Mouse (Mus musculus) heart, embryonic 13.5 days (tissue): Measurements from ENCODE around the gene Lsamp. TPM values are rescaled to one million over a fixed set of nuclear protein-coding genes. Genes with fewer than 3 reads are reported as not detected.

Experiments
- ATAC-seq: fragments of 200-750 bp; cut with Nextera tagmentation; 2 replicates; pipeline ENCODE4 v1.8.0; 2017; ENCODE audit warnings: moderate TSS enrichment; ENCODE audit not compliant: insufficient number of reproducible peaks, low FRiP score, low TSS enrichment; ENCODE audit errors: extremely low read depth
- H3K27ac ChIP-seq: fragments of 300-500 bp; sonication (generic); replicated peaks from 2 replicates; pipeline ENCODE4 v1.5.1; 2015; ENCODE audit warnings: moderate library complexity, mild to moderate bottlenecking, inconsistent platforms
- H3K27me3 ChIP-seq: fragments of 300-500 bp; sonication (generic); replicated peaks from 2 replicates; pipeline ENCODE4 v1.6.1; 2015; ENCODE audit warnings: mild to moderate bottlenecking, inconsistent platforms
- H3K36me3 ChIP-seq: fragments of 300-500 bp; sonication (generic); 2 replicates; pipeline ENCODE4 v1.6.1; 2015; ENCODE audit warnings: mild to moderate bottlenecking, inconsistent platforms
- H3K4me1 ChIP-seq: fragments of 300-500 bp; sonication (generic); 2 replicates; pipeline ENCODE4 v1.6.1; 2015; ENCODE audit warnings: inconsistent platforms
- H3K4me2 ChIP-seq: fragments of 300-500 bp; sonication (generic); 2 replicates; pipeline ENCODE4 v1.6.1; 2015; ENCODE audit warnings: inconsistent platforms, mild to moderate bottlenecking, moderate library complexity
- H3K4me3 ChIP-seq: fragments of 300-500 bp; sonication (generic); 2 replicates; pipeline ENCODE4 v1.5.1; 2015; ENCODE audit warnings: moderate library complexity, mild to moderate bottlenecking, inconsistent platforms
- H3K9ac ChIP-seq: fragments of 300-500 bp; sonication (generic); 2 replicates; pipeline ENCODE4 v1.6.1; 2015; ENCODE audit warnings: inconsistent platforms, mild to moderate bottlenecking, moderate library complexity
- H3K9me3 ChIP-seq: fragments of 300-500 bp; sonication (generic); 2 replicates; pipeline ENCODE4 v1.6.1; 2016; ENCODE audit warnings: inconsistent platforms
- WGBS: fragments of 180-500 bp; shearing (Covaris S2); methylation state at CpG from one replicate; pipeline ENCODE4 v1.1.7; 2015; ENCODE audit warnings: mixed read lengths; 5-methylcytosine and 5-hydroxymethylcytosine counted together
- polyA plus RNA-seq: library from polyadenylated mRNA; unstranded; fragments of >200 nt; fragmentation: Nextera tagmentation; extraction: Ambion mirVana; gene quantifications from 2 replicates; pipeline ENCODE4 v1.2.1, GENCODE M21; 2015

The Lsamp gene
- polyA plus RNA-seq, 1 experiment from 2014 or later = 1.1 TPM

GRCm38 (mm10) chr16:42121788-42122187 lies 2137.6 kb downstream of the Lsamp start:
- Histone ChIP-seq H3K4me1 (no peaks in the 10 kb centered on the region), H3K27me3 (no peaks in the 10 kb centered on the region), H3K9ac (no peak overlapping the region), H3K27ac (no peak overlapping the region), H3K9me3 (no peaks in the 10 kb centered on the region), H3K4me2 (no peak overlapping the region), H3K36me3 (no peaks in the 10 kb centered on the region), H3K4me3 (no peak overlapping the region)
- WGBS = 90% methylated on average over 6 of the region's 6 CpGs
- no peak for ATAC-seq

GRCm38 (mm10) chr16:42123826-42124225 lies 2139.7 kb downstream of the Lsamp start:
- Histone ChIP-seq H3K9ac (no peak overlapping the region), H3K27ac (no peak overlapping the region), H3K4me2 (no peak overlapping the region), H3K4me1 (no peaks in the 10 kb centered on the region), H3K9me3 (no peaks in the 10 kb centered on the region), H3K4me3 (no peak overlapping the region), H3K36me3 (no peaks in the 10 kb centered on the region), H3K27me3 (no peaks in the 10 kb centered on the region)
- no peak for ATAC-seq
- 62% methylated on average over 4 of the region's 4 CpGs for WGBS

GRCm38 (mm10) chr16:42126061-42126460 lies 2141.9 kb downstream of the Lsamp start:
- Histone ChIP-seq H3K27ac (no peak overlapping the region), H3K4me2 (no peak overlapping the region), H3K9ac (no peak overlapping the region), H3K27me3 (no peaks in the 10 kb centered on the region), H3K9me3 (no peaks in the 10 kb centered on the region), H3K4me1 (no peaks in the 10 kb centered on the region), H3K4me3 (no peak overlapping the region), H3K36me3 (no peaks in the 10 kb centered on the region)
- no peak for ATAC-seq
- WGBS = 61% methylated on average over 2 of the region's 2 CpGs

GRCm38 (mm10) chr16:42147164-42147563 lies 2163.0 kb downstream of the Lsamp start:
- WGBS = 76% methylated on average over 6 of the region's 6 CpGs

GRCm38 (mm10) chr16:42149216-42149942 lies 2165.2 kb downstream of the Lsamp start:
- no peak overlapping the region for H3K4me3 ChIP-seq
- H3K4me2 ChIP-seq = no peak overlapping the region
- H3K27ac ChIP-seq = no peak overlapping the region
- H3K9ac ChIP-seq = no peak overlapping the region
- 63% methylated on average over 6 of the region's 6 CpGs for WGBS
- H3K27me3 ChIP-seq = no peaks in the 10 kb centered on the region
- no peak for ATAC-seq
- H3K4me1 ChIP-seq = peaks cover 17% of the 10 kb centered on the region
- no peaks in the 10 kb centered on the region for H3K9me3 ChIP-seq
- no peaks in the 10 kb centered on the region for H3K36me3 ChIP-seq

More at GRCm38 (mm10) chr16:42147164-42147563, 2163.0 kb downstream of the Lsamp start:
- Histone ChIP-seq H3K27ac (no peak overlapping the region), H3K4me1 (peaks cover 8% of the 10 kb centered on the region), H3K36me3 (no peaks in the 10 kb centered on the region), H3K9me3 (no peaks in the 10 kb centered on the region), H3K27me3 (no peaks in the 10 kb centered on the region), H3K4me3 (no peak overlapping the region), H3K4me2 (no peak overlapping the region), H3K9ac (no peak overlapping the region)
- no peak for ATAC-seq

GRCm38 (mm10) chr16:42152640-42153039 lies 2168.5 kb downstream of the Lsamp start:
- no peak for ATAC-seq
- Histone ChIP-seq H3K9ac (no peak overlapping the region), H3K27ac (no peak overlapping the region), H3K4me1 (peaks cover 17% of the 10 kb centered on the region), H3K4me2 (peak overlapping the region; percentile 48), H3K9me3 (no peaks in the 10 kb centered on the region), H3K4me3 (no peak overlapping the region), H3K27me3 (no peaks in the 10 kb centered on the region), H3K36me3 (no peaks in the 10 kb centered on the region)
- WGBS = 37% methylated on average over 8 of the region's 8 CpGs

GRCm38 (mm10) chr16:42157816-42158215 lies 2173.7 kb downstream of the Lsamp start:
- no peak overlapping the region for H3K4me2 ChIP-seq
- no peak for ATAC-seq
- H3K36me3 ChIP-seq = no peaks in the 10 kb centered on the region
- 69% methylated on average over 9 of the region's 9 CpGs for WGBS
- no peaks in the 10 kb centered on the region for H3K27me3 ChIP-seq
- no peak overlapping the region for H3K27ac ChIP-seq
- H3K4me1 ChIP-seq = peaks cover 3% of the 10 kb centered on the region
- H3K9me3 ChIP-seq = no peaks in the 10 kb centered on the region
- no peak overlapping the region for H3K9ac ChIP-seq
- no peak overlapping the region for H3K4me3 ChIP-seq

GRCm38 (mm10) chr16:42164941-42165340 lies 2180.8 kb downstream of the Lsamp start:
- Histone ChIP-seq H3K4me2 (no peak overlapping the region), H3K4me1 (no peaks in the 10 kb centered on the region), H3K36me3 (no peaks in the 10 kb centered on the region), H3K9me3 (no peaks in the 10 kb centered on the region), H3K27ac (no peak overlapping the region), H3K9ac (no peak overlapping the region), H3K4me3 (no peak overlapping the region), H3K27me3 (no peaks in the 10 kb centered on the region)
- ATAC-seq = 0 out of 2 replicates have a peak, but pooled peaks have one; percentile 5

- 85% methylated on average over 9 of the region's 9 CpGs for WGBS
- no peak for ATAC-seq
- H3K4me3 ChIP-seq = no peak overlapping the region
These were observed 2184.1 kb downstream of the Lsamp start for GRCm38 (mm10) chr16:42168292-42168691.

GRCm38 (mm10) chr16:42169447-42170140 lies 2185.4 kb downstream of the Lsamp start:
- Histone ChIP-seq H3K9me3 (no peaks in the 10 kb centered on the region), H3K36me3 (no peaks in the 10 kb centered on the region), H3K9ac (no peak overlapping the region), H3K4me3 (no peak overlapping the region), H3K27ac (no peak overlapping the region), H3K4me1 (no peaks in the 10 kb centered on the region), H3K27me3 (no peaks in the 10 kb centered on the region), H3K4me2 (no peak overlapping the region)
- no peak; the same call in 1 of the 2 replicates for ATAC-seq
- 22% methylated on average over 8 of the region's 8 CpGs for WGBS

More at GRCm38 (mm10) chr16:42168292-42168691, 2184.1 kb downstream of the Lsamp start:
- H3K36me3 ChIP-seq = no peaks in the 10 kb centered on the region
- no peak overlapping the region for H3K9ac ChIP-seq
- H3K9me3 ChIP-seq = no peaks in the 10 kb centered on the region
- H3K4me1 ChIP-seq = no peaks in the 10 kb centered on the region
- H3K27me3 ChIP-seq = no peaks in the 10 kb centered on the region
- no peak overlapping the region for H3K27ac ChIP-seq
- H3K4me2 ChIP-seq = no peak overlapping the region

- no peak for ATAC-seq
These were observed 2188.3 kb downstream of the Lsamp start for GRCm38 (mm10) chr16:42172476-42172875.

GRCm38 (mm10) chr16:42178866-42179265 lies 2194.7 kb downstream of the Lsamp start:
- H3K4me1 ChIP-seq = no peaks in the 10 kb centered on the region
- no peaks in the 10 kb centered on the region for H3K27me3 ChIP-seq
- ATAC-seq = no peak
- no peak overlapping the region for H3K9ac ChIP-seq
- H3K4me2 ChIP-seq = no peak overlapping the region
- H3K9me3 ChIP-seq = no peaks in the 10 kb centered on the region
- no peak overlapping the region for H3K27ac ChIP-seq
- no peak overlapping the region for H3K4me3 ChIP-seq
- no peaks in the 10 kb centered on the region for H3K36me3 ChIP-seq
- 67% methylated on average over 3 of the region's 3 CpGs for WGBS

More at GRCm38 (mm10) chr16:42172476-42172875, 2188.3 kb downstream of the Lsamp start:
- 32% methylated on average over 11 of the region's 11 CpGs for WGBS
- Histone ChIP-seq H3K4me3 (no peak overlapping the region), H3K27ac (no peak overlapping the region), H3K4me1 (no peaks in the 10 kb centered on the region), H3K9me3 (no peaks in the 10 kb centered on the region), H3K36me3 (no peaks in the 10 kb centered on the region), H3K9ac (no peak overlapping the region), H3K4me2 (no peak overlapping the region), H3K27me3 (no peaks in the 10 kb centered on the region)
